Mouse (Mus musculus) G1E (cell line): ENCODE measurements around the gene Wscd1.

ENCODE experiments used
- CTCF ChIP-seq: IDR thresholded peaks from 2 replicates; pipeline ENCODE4 v1.5.1; 2012; ENCODE audit warnings: low read depth, low read length, inconsistent platforms, mixed read lengths
- GATA1 ChIP-seq: IDR thresholded peaks from 2 replicates; pipeline ENCODE4 v1.6.1; 2012; ENCODE audit warnings: borderline replicate concordance, low read length, inconsistent platforms, mixed read lengths
- POLR2AphosphoS5 ChIP-seq: IDR thresholded peaks from 2 replicates; pipeline ENCODE4 v1.6.1; 2012; ENCODE audit warnings: low read depth, low read length, inconsistent platforms; ENCODE audit not compliant: insufficient replicate concordance
- TAL1 ChIP-seq: conservative IDR thresholded peaks from 2 replicates; pipeline ENCODE4 v1.6.1; 2012; ENCODE audit warnings: low read depth, low read length, inconsistent platforms, mixed read lengths

GRCm38 (mm10) chr11:71815326-71815725, 65.6 kb downstream of the Wscd1 start:
- TF ChIP-seq CTCF (no peak), GATA1 (no peak), POLR2AphosphoS5 (no peak), TAL1 (no peak)
